Mouse (Mus musculus) cerebellum, postnatal 14 days (tissue): Measurements from ENCODE around the gene Rab10.

ENCODE experiments used
- DNase-seq, 2 experiments: peaks; one replicate each; pipeline ENCODE4 v3.0.0; 2021; ENCODE audit warnings: mixed read lengths in 2 of 2

Rab10 gene

GRCm38 (mm10) chr12:3236163-3236641 is 73.6 kb downstream of the Rab10 start:
- DNase-seq = peak; percentile 48 to 58

- DNase-seq = peak; percentile 98
Observed at GRCm38 (mm10) chr12:3235646-3236161, 74.1 kb downstream of the Rab10 start.

DNA sequence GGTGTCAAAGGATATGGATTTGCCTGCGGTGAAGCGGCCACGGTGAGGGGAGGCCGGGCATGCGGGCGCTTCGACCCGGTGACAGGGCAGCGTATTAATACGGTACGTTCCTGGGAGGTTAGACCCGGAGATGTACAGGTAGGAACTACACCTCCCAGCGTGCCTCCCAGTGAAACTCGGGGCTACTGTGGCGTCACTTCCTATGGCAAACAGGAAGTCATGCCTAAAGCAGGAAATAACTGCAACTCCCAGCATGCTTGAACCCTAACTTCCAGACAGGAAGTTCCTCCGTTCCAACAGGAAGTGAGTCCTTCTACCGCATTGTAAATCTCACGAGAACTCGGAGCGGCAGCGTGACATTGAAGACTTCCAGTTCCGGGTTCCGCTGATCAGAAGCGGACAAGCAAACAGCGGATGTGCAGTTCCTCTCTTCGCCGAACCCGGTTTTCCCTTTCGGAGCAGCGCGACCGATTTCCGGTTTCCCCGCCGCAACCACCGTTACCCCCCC is 74.6 kb downstream of the Rab10 start:
- DNase-seq = peak; percentile 91 to 94

- DNase-seq = no peak
Observed at GRCm38 (mm10) chr12:3234061-3234460, 75.7 kb downstream of the Rab10 start.

DNA sequence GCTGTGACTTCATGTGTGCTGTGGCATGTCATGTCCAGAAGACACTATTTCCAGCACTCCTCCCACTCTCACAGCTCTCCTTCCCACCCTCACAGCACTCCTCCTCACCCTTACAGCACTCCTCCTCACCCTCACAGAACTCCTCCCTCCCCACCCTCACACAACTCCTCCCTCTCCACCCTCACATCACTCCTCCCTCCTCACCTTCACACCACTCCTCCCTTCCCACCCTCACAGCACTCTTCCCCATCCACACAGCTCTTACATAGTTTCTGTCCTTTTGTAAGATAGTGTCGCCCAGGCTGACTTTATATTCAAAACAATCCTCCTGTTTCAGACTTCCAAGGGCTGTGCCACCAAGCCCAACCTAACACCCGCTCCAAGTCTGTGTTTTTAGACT is 86.4 kb downstream of the Rab10 start:
- no peak for DNase-seq

GRCm38 (mm10) chr12:3210181-3210580 is 99.6 kb downstream of the Rab10 start:
- no peak for DNase-seq

DNA sequence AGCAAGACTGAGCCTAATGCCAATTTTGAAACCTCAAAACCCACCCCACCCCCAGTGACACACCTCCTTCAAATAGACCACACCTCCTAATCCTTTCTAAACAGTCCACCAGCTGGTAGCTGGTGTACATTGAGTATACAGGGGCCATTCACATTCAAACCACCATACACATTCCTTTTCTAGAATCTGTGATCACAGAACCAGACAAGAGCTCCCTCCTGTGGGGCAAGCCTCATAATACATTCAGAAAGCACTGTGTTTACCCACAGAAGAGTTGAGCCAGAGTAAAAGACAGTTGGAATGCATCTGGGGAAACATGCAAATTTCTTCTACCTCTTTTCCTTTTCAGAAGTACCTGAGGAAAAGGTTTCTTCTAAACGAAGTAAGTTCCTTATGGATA is 100.6 kb downstream of the Rab10 start:
- peak in 1 of 2 experiments; percentile 2 for DNase-seq
